Mouse (Mus musculus) limb, embryonic 13.5 days (tissue): Measurements from ENCODE around the gene Gpha2. TPM values are rescaled to one million over a fixed set of nuclear protein-coding genes. Genes with fewer than 3 reads are reported as not detected.

Experiments used
- ATAC-seq: fragments of 200-750 bp; cut with Nextera tagmentation; 2 replicates; pipeline ENCODE4 v1.8.0; 2017; ENCODE audit warnings: low read depth, moderate number of reproducible peaks, moderate TSS enrichment; ENCODE audit not compliant: low FRiP score
- H3K27ac ChIP-seq: fragments of 300-500 bp; sonication (generic); 2 replicates; pipeline ENCODE4 v1.5.1; 2015; ENCODE audit warnings: inconsistent platforms, mild to moderate bottlenecking, moderate library complexity
- H3K27me3 ChIP-seq: fragments of 300-500 bp; sonication (generic); 2 replicates; pipeline ENCODE4 v1.6.1; 2015; ENCODE audit warnings: mild to moderate bottlenecking, inconsistent platforms
- H3K36me3 ChIP-seq: fragments of 300-500 bp; sonication (generic); 2 replicates; pipeline ENCODE4 v1.6.1; 2015; ENCODE audit warnings: inconsistent platforms, mild to moderate bottlenecking, moderate library complexity
- H3K4me1 ChIP-seq: fragments of 300-500 bp; sonication (generic); 2 replicates; pipeline ENCODE4 v1.6.1; 2015; ENCODE audit warnings: inconsistent platforms
- H3K4me2 ChIP-seq: fragments of 300-500 bp; sonication (generic); replicated peaks from 2 replicates; pipeline ENCODE4 v1.6.1; 2015; ENCODE audit warnings: inconsistent platforms, mild to moderate bottlenecking, moderate library complexity
- H3K4me3 ChIP-seq: fragments of 300-500 bp; sonication (generic); 2 replicates; pipeline ENCODE4 v1.5.1; 2015; ENCODE audit warnings: moderate library complexity, mild to moderate bottlenecking, inconsistent platforms
- H3K9ac ChIP-seq: fragments of 300-500 bp; sonication (generic); 2 replicates; pipeline ENCODE4 v1.6.1; 2015; ENCODE audit warnings: mild to moderate bottlenecking, inconsistent platforms
- H3K9me3 ChIP-seq: fragments of 300-500 bp; sonication (generic); 2 replicates; pipeline ENCODE4 v1.6.1; 2016; ENCODE audit warnings: inconsistent platforms
- WGBS: fragments of 180-500 bp; shearing (Covaris S2); methylation state at CpG from one replicate; pipeline ENCODE4 v1.1.7; 2015; 5-methylcytosine and 5-hydroxymethylcytosine counted together
- polyA plus RNA-seq: library from polyadenylated mRNA; unstranded; fragments of >200 nt; fragmentation: Nextera tagmentation; extraction: Ambion mirVana; gene quantifications from 2 replicates; pipeline ENCODE4 v1.2.1, GENCODE M21; 2015

The Gpha2 gene
- polyA plus RNA-seq, 1 experiment from 2014 or later = 4.2 TPM

GRCm38 (mm10) chr19:6243226-6243625 lies 17.0 kb downstream of the Gpha2 start:
- peaks cover 44% of the 10 kb centered on the region for H3K36me3 ChIP-seq
- WGBS = 86% methylated on average over 5 of the region's 5 CpGs
- H3K9me3 ChIP-seq = no peaks in the 10 kb centered on the region
- no peak overlapping the region; the same call in 1 of the 2 replicates for H3K9ac ChIP-seq
- peaks cover 14% of the 10 kb centered on the region for H3K4me1 ChIP-seq
- H3K27me3 ChIP-seq = no peaks in the 10 kb centered on the region
- H3K4me2 ChIP-seq = peak overlapping the region; percentile 95; the same call in 1 of the 2 replicates
- no peak overlapping the region for H3K4me3 ChIP-seq
- ATAC-seq = no peak
- no peak overlapping the region for H3K27ac ChIP-seq

GRCm38 (mm10) chr19:6245806-6246205 lies 19.6 kb downstream of the Gpha2 start:
- Histone ChIP-seq H3K9me3 (no peaks in the 10 kb centered on the region), H3K27ac (no peak overlapping the region), H3K4me3 (no peak overlapping the region), H3K27me3 (no peaks in the 10 kb centered on the region), H3K9ac (no peak overlapping the region), H3K4me1 (peaks cover 14% of the 10 kb centered on the region), H3K4me2 (no peak overlapping the region), H3K36me3 (peaks cover 63% of the 10 kb centered on the region)
- no peak for ATAC-seq
- WGBS = 81% methylated on average over 1 of the region's 1 CpGs

- Histone ChIP-seq H3K4me2 (no peak overlapping the region), H3K9ac (no peak overlapping the region), H3K9me3 (no peaks in the 10 kb centered on the region), H3K27ac (no peak overlapping the region), H3K4me1 (peaks cover 7% of the 10 kb centered on the region), H3K27me3 (no peaks in the 10 kb centered on the region), H3K36me3 (peaks cover 82% of the 10 kb centered on the region), H3K4me3 (no peak overlapping the region)
- WGBS = 92% methylated on average over 29 of the region's 29 CpGs
- no peak for ATAC-seq
Observed at GRCm38 (mm10) chr19:6247526-6248300, 21.5 kb downstream of the Gpha2 start.

GRCm38 (mm10) chr19:6253021-6253420 lies 26.8 kb downstream of the Gpha2 start:
- H3K4me1 ChIP-seq = no peaks in the 10 kb centered on the region
- no peak overlapping the region for H3K27ac ChIP-seq
- WGBS = 91% methylated on average over 4 of the region's 4 CpGs
- H3K9me3 ChIP-seq = no peaks in the 10 kb centered on the region
- no peak overlapping the region for H3K9ac ChIP-seq
- H3K27me3 ChIP-seq = no peaks in the 10 kb centered on the region
- no peak for ATAC-seq
- H3K4me3 ChIP-seq = no peak overlapping the region
- H3K36me3 ChIP-seq = peaks cover 93% of the 10 kb centered on the region
- no peak overlapping the region for H3K4me2 ChIP-seq

- WGBS = 62% methylated on average over 2 of the region's 2 CpGs
- H3K36me3 ChIP-seq = peaks cover 70% of the 10 kb centered on the region
Observed at GRCm38 (mm10) chr19:6260428-6260827, 34.2 kb downstream of the Gpha2 start.

GRCm38 (mm10) chr19:6260946-6261345 lies 34.8 kb downstream of the Gpha2 start:
- peaks cover 65% of the 10 kb centered on the region for H3K36me3 ChIP-seq
- ATAC-seq = no peak
- H3K27me3 ChIP-seq = no peaks in the 10 kb centered on the region
- no peaks in the 10 kb centered on the region for H3K4me1 ChIP-seq
- peaks cover 4% of the 10 kb centered on the region; the same call in 1 of the 2 replicates for H3K9me3 ChIP-seq
- H3K4me3 ChIP-seq = no peak overlapping the region
- no peak overlapping the region for H3K9ac ChIP-seq
- 82% methylated on average over 4 of the region's 4 CpGs for WGBS
- H3K27ac ChIP-seq = no peak overlapping the region; the same call in 1 of the 2 replicates
- H3K4me2 ChIP-seq = no peak overlapping the region

More at GRCm38 (mm10) chr19:6260428-6260827, 34.2 kb downstream of the Gpha2 start:
- Histone ChIP-seq H3K4me3 (no peak overlapping the region), H3K4me2 (no peak overlapping the region), H3K4me1 (no peaks in the 10 kb centered on the region), H3K9me3 (peaks cover 4% of the 10 kb centered on the region; the same call in 1 of the 2 replicates), H3K9ac (no peak overlapping the region), H3K27me3 (no peaks in the 10 kb centered on the region), H3K27ac (no peak overlapping the region)
- ATAC-seq = no peak

- Histone ChIP-seq H3K4me2 (no peak overlapping the region), H3K4me3 (no peak overlapping the region), H3K27ac (no peak overlapping the region), H3K9ac (no peak overlapping the region), H3K4me1 (no peaks in the 10 kb centered on the region), H3K9me3 (peaks cover 4% of the 10 kb centered on the region; the same call in 1 of the 2 replicates), H3K27me3 (no peaks in the 10 kb centered on the region), H3K36me3 (peaks cover 61% of the 10 kb centered on the region)
- ATAC-seq = no peak
- 94% methylated on average over 14 of the region's 14 CpGs for WGBS
Observed at GRCm38 (mm10) chr19:6261379-6261778, 35.2 kb downstream of the Gpha2 start.

GRCm38 (mm10) chr19:6262222-6262621 lies 36.0 kb downstream of the Gpha2 start:
- Histone ChIP-seq H3K36me3 (peaks cover 52% of the 10 kb centered on the region), H3K27ac (no peak overlapping the region), H3K9me3 (peaks cover 4% of the 10 kb centered on the region; the same call in 1 of the 2 replicates), H3K4me2 (no peak overlapping the region), H3K4me1 (0 out of 2 replicates have a peak, but pooled peaks cover under 1% of the 10 kb centered on the region), H3K27me3 (no peaks in the 10 kb centered on the region), H3K4me3 (no peak overlapping the region), H3K9ac (no peak overlapping the region)
- no peak for ATAC-seq
- WGBS = 67% methylated on average over 7 of the region's 7 CpGs

GRCm38 (mm10) chr19:6262839-6263433 lies 36.8 kb downstream of the Gpha2 start:
- WGBS = 85% methylated on average over 8 of the region's 8 CpGs
- H3K4me1 ChIP-seq = peaks cover 8% of the 10 kb centered on the region; the same call in 1 of the 2 replicates
- H3K9me3 ChIP-seq = peaks cover 4% of the 10 kb centered on the region; the same call in 1 of the 2 replicates
- no peak overlapping the region for H3K4me3 ChIP-seq
- ATAC-seq = no peak
- no peak overlapping the region for H3K4me2 ChIP-seq
- H3K36me3 ChIP-seq = peaks cover 45% of the 10 kb centered on the region
- no peak overlapping the region for H3K9ac ChIP-seq
- no peak overlapping the region for H3K27ac ChIP-seq
- H3K27me3 ChIP-seq = no peaks in the 10 kb centered on the region

- H3K4me1 ChIP-seq = peaks cover 11% of the 10 kb centered on the region
- WGBS = 54% methylated on average over 9 of the region's 9 CpGs
- H3K27ac ChIP-seq = no peak overlapping the region
- no peak overlapping the region for H3K4me2 ChIP-seq
- peaks cover 4% of the 10 kb centered on the region; the same call in 1 of the 2 replicates for H3K9me3 ChIP-seq
- no peak overlapping the region for H3K9ac ChIP-seq
- no peaks in the 10 kb centered on the region for H3K27me3 ChIP-seq
- peaks cover 33% of the 10 kb centered on the region for H3K36me3 ChIP-seq
- no peak for ATAC-seq
- H3K4me3 ChIP-seq = no peak overlapping the region
Observed at GRCm38 (mm10) chr19:6264200-6264599, 38.0 kb downstream of the Gpha2 start.

- H3K27me3 ChIP-seq = no peaks in the 10 kb centered on the region
- 80% methylated on average over 8 of the region's 8 CpGs for WGBS
- H3K4me2 ChIP-seq = no peak overlapping the region
- H3K9me3 ChIP-seq = peaks cover 4% of the 10 kb centered on the region; the same call in 1 of the 2 replicates
- H3K27ac ChIP-seq = no peak overlapping the region
- H3K36me3 ChIP-seq = peaks cover 28% of the 10 kb centered on the region
- H3K4me1 ChIP-seq = peaks cover 11% of the 10 kb centered on the region
- H3K9ac ChIP-seq = no peak overlapping the region
- no peak for ATAC-seq
- no peak overlapping the region for H3K4me3 ChIP-seq
Observed at GRCm38 (mm10) chr19:6264945-6265344, 38.8 kb downstream of the Gpha2 start.

- ATAC-seq = no peak
- Histone ChIP-seq H3K9ac (no peak overlapping the region), H3K4me3 (no peak overlapping the region), H3K36me3 (peaks cover 20% of the 10 kb centered on the region), H3K4me2 (no peak overlapping the region), H3K27ac (no peak overlapping the region), H3K4me1 (peaks cover 12% of the 10 kb centered on the region), H3K27me3 (peaks cover 7% of the 10 kb centered on the region; the same call in 1 of the 2 replicates), H3K9me3 (peaks cover 3% of the 10 kb centered on the region; the same call in 1 of the 2 replicates)
- WGBS = 65% methylated on average over 6 of the region's 6 CpGs
Observed at GRCm38 (mm10) chr19:6265727-6266182, 39.6 kb downstream of the Gpha2 start.
